Mouse (Mus musculus) liver, embryonic 14.5 days (tissue): Measurements from ENCODE around the gene Irf9. TPM values are rescaled to one million over a fixed set of nuclear protein-coding genes. Genes with fewer than 3 reads are reported as not detected.

Experiments used
- ATAC-seq: fragments of 200-750 bp; cut with Nextera tagmentation; 2 replicates; pipeline ENCODE4 v1.8.0; 2017; ENCODE audit warnings: moderate number of reproducible peaks, mild to moderate bottlenecking, moderate library complexity; ENCODE audit not compliant: insufficient read depth
- DNase-seq, 3 experiments: peaks; one replicate each; pipeline ENCODE4 v3.0.0-alpha.2; 2012 to 2013; ENCODE audit warnings: low read depth in 3 of 3, low spot score in 3 of 3
- H3K27ac ChIP-seq: fragments of 300-500 bp; sonication (generic); 2 replicates; pipeline ENCODE4 v1.5.1; 2014; ENCODE audit warnings: moderate library complexity, mild to moderate bottlenecking, control low read depth, inconsistent platforms
- H3K27me3 ChIP-seq: fragments of 300-500 bp; sonication (generic); 2 replicates; pipeline ENCODE4 v1.6.1; 2014; ENCODE audit warnings: mild to moderate bottlenecking, low read length, moderate library complexity; ENCODE audit not compliant: control insufficient read depth, insufficient read depth
- H3K36me3 ChIP-seq: fragments of 300-500 bp; sonication (generic); replicated peaks from 2 replicates; pipeline ENCODE4 v1.6.1; 2014; ENCODE audit warnings: low read depth; ENCODE audit not compliant: control insufficient read depth, insufficient read depth
- H3K4me1 ChIP-seq, 2 experiments: fragments of 200-500 bp in 1 of 2; fragments of 300-500 bp in 1 of 2; sonication (generic) in 1 of 2; replicated peaks; 2 replicates each; pipeline ENCODE4 v1.6.1; 2012 to 2014; ENCODE audit warnings: antibody characterized with exemption in 1 of 2, inconsistent platforms in 1 of 2, low read length in 1 of 2; ENCODE audit not compliant: control insufficient read depth in 2 of 2, insufficient read depth in 2 of 2
- H3K4me2 ChIP-seq: fragments of 300-500 bp; sonication (generic); 2 replicates; pipeline ENCODE4 v1.6.1; 2014; ENCODE audit warnings: low read depth, mild to moderate bottlenecking, control low read depth, moderate library complexity
- H3K4me3 ChIP-seq, 2 experiments: fragments of 200-500 bp in 1 of 2; fragments of 300-500 bp in 1 of 2; sonication (generic) in 1 of 2; 2 replicates each; pipeline ENCODE4 v1.5.1; 2012 to 2014; ENCODE audit warnings: low read depth in 2 of 2, low read length in 2 of 2, mild to moderate bottlenecking in 2 of 2, control low read depth in 1 of 2, inconsistent platforms in 1 of 2, moderate library complexity in 1 of 2; ENCODE audit not compliant: insufficient read depth in 1 of 2
- H3K9ac ChIP-seq: fragments of 300-500 bp; sonication (generic); replicated peaks from 2 replicates; pipeline ENCODE4 v1.6.1; 2014; ENCODE audit warnings: mild to moderate bottlenecking, control low read depth, moderate library complexity
- H3K9me3 ChIP-seq: fragments of 300-500 bp; sonication (generic); 2 replicates; pipeline ENCODE4 v1.6.1; 2016; ENCODE audit warnings: low read length, mixed read lengths; ENCODE audit not compliant: control insufficient read depth
- CTCF ChIP-seq: IDR thresholded peaks from 2 replicates; pipeline ENCODE4 v1.5.1; 2016; ENCODE audit warnings: antibody characterized with exemption, low read depth, control low read depth
- EP300 ChIP-seq: IDR thresholded peaks from 2 replicates; pipeline ENCODE4 v1.6.1; 2016; ENCODE audit warnings: antibody characterized with exemption, low read depth
- WGBS: fragments of 180-500 bp; shearing (Covaris S2); extraction: QIAGEN DNeasy Blood & Tissue Kit; methylation state at CpG from one replicate; pipeline ENCODE4 v1.1.7; 2014; ENCODE audit not compliant: insufficient replicate concordance; 5-methylcytosine and 5-hydroxymethylcytosine counted together
- polyA plus RNA-seq, 2 experiments: library from polyadenylated mRNA; depleted of rRNA in 1 of 2; stranded (reverse) in 1 of 2; unstranded in 1 of 2; fragments of >200 nt; fragmentation: Nextera tagmentation in 1 of 2; extraction: Ambion mirVana in 1 of 2; gene quantifications; 2 replicates each; pipeline versions ENCODE4 v1.2.1 to v1.2.3; 2012 to 2014

The Irf9 gene
- polyA plus RNA-seq, 2 experiments: 13.8 to 15.1 TPM

- no peak for TF ChIP-seq EP300
- TF ChIP-seq CTCF: no peak
- no peak overlapping the region for H3K4me2 ChIP-seq
- DNase-seq (no peak), ATAC-seq (no peak)
- 77% methylated on average over 6 of the region's 6 CpGs for WGBS
- H3K27ac ChIP-seq: no peak overlapping the region
- no peaks in the 10 kb centered on the region for H3K9me3 ChIP-seq
- H3K4me3 ChIP-seq: no peak overlapping the region
- H3K4me1 ChIP-seq: peaks cover 12 to 23% of the 10 kb centered on the region in 2 experiments
- peaks cover 44% of the 10 kb centered on the region for H3K36me3 ChIP-seq
- H3K27me3 ChIP-seq: no peaks in the 10 kb centered on the region
- H3K9ac ChIP-seq: no peak overlapping the region
Measured at GRCm38 (mm10) chr14:55608339-55608738, 5.0 kb downstream of the Irf9 start.

GRCm38 (mm10) chr14:55613346-55613745 is 10.0 kb downstream of the Irf9 start:
- peaks cover 14% of the 10 kb centered on the region for H3K36me3 ChIP-seq
- no peak overlapping the region for H3K4me2 ChIP-seq
- H3K27ac ChIP-seq: peak overlapping the region; percentile 16; the same call in 1 of the 2 replicates
- ATAC-seq: no peak
- H3K9ac ChIP-seq: no peak overlapping the region
- H3K9me3 ChIP-seq: no peaks in the 10 kb centered on the region
- peaks cover 15 to 22% of the 10 kb centered on the region in 2 experiments for H3K4me1 ChIP-seq
- DNase-seq: no peak
- 66% methylated on average over 6 of the region's 6 CpGs for WGBS
- H3K4me3 ChIP-seq: no peak overlapping the region
- no peaks in the 10 kb centered on the region for H3K27me3 ChIP-seq
- no peak for TF ChIP-seq EP300
- TF ChIP-seq CTCF: no peak

GRCm38 (mm10) chr14:55614565-55615178 is 11.3 kb downstream of the Irf9 start:
- peak overlapping the region; percentile 38; the same call in 1 of the 2 replicates for H3K9ac ChIP-seq
- TF ChIP-seq EP300 (peak; percentile 84), CTCF (no peak)
- peak overlapping the region; percentile 76 for H3K27ac ChIP-seq
- peak; percentile 45 to 80 (median 61) for DNase-seq
- no peaks in the 10 kb centered on the region for H3K27me3 ChIP-seq
- H3K4me2 ChIP-seq: no peak overlapping the region
- peaks cover 1% of the 10 kb centered on the region for H3K36me3 ChIP-seq
- 24% methylated on average over 7 of the region's 7 CpGs for WGBS
- H3K9me3 ChIP-seq: no peaks in the 10 kb centered on the region
- ATAC-seq: peak; percentile 82
- peaks cover 19 to 29% of the 10 kb centered on the region in 2 experiments for H3K4me1 ChIP-seq
- H3K4me3 ChIP-seq: no peak overlapping the region

DNA sequence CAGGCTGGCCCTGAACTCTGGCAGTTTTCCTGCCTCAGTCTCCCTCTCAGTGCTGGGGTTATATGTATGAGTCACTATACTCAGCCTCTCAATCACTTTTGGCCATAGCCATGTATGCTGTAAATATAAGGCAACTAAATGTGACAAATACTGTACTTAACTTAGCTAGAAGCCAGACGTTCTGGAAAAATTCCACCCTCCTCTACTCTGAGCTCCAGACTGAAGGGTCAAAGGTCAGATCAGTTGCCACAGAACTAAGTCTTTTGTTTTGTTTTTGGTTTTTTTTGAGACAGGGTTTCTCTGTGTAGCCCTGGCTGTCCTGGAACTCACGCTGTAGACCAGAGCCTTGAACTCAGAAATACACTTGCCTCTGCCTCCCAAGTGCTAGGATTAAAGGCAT is 12.5 kb downstream of the Irf9 start:
- no peak overlapping the region for H3K9ac ChIP-seq
- WGBS: 48% methylated on average over 2 of the region's 2 CpGs

DNA sequence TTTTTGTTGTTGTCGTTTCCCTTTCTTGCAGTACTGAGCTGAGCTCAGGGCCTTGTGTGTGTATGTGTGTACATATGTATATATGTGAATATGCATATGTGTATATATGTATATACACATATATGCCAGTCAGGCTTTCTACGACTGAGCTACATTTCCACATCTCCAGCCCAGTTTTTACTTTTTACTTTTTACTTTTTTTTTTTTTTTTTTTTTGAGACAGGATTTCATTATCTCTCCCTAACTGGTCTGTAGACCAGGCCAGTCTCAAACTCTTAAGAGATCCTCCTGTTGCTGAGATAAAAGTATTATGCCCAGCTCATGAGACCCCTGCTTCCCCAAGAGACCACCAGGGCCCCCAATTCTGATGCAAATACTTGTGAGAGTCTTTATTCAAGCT is 13.5 kb downstream of the Irf9 start:
- H3K27ac ChIP-seq: no peak overlapping the region

More for the DNA sequence above, 12.5 kb downstream of the Irf9 start:
- no peak overlapping the region for H3K4me3 ChIP-seq
- no peak overlapping the region for H3K4me2 ChIP-seq
- H3K27ac ChIP-seq: no peak overlapping the region
- H3K36me3 ChIP-seq: no peaks in the 10 kb centered on the region
- DNase-seq (no peak), ATAC-seq (no peak)
- H3K9me3 ChIP-seq: no peaks in the 10 kb centered on the region
- peaks cover 19 to 29% of the 10 kb centered on the region in 2 experiments for H3K4me1 ChIP-seq
- TF ChIP-seq EP300 (no peak), CTCF (no peak)
- no peaks in the 10 kb centered on the region for H3K27me3 ChIP-seq

More for the DNA sequence above, 13.5 kb downstream of the Irf9 start:
- H3K4me1 ChIP-seq: peaks cover 19 to 29% of the 10 kb centered on the region in 2 experiments
- no peak for ATAC-seq
- no peaks in the 10 kb centered on the region for H3K27me3 ChIP-seq
- no peaks in the 10 kb centered on the region for H3K36me3 ChIP-seq
- no peak overlapping the region for H3K4me2 ChIP-seq
- H3K9ac ChIP-seq: no peak overlapping the region
- TF ChIP-seq CTCF (no peak), EP300 (no peak)
- DNase-seq: no peak
- no peaks in the 10 kb centered on the region for H3K9me3 ChIP-seq
- 56% methylated on average over 2 of the region's 2 CpGs for WGBS
- H3K4me3 ChIP-seq: no peak overlapping the region
